In genomic region chr2:162636387-162637009, GRCm38 (mm10) we compare ENCODE assay signal across 11 mouse cellular contexts. TPM values are rescaled to one million over a fixed set of nuclear protein-coding genes. Genes with fewer than 3 reads are reported as not detected.
DNase-seq lines count a peak whose midpoint lies in the region; ATAC-seq and TF ChIP-seq lines count a peak whose summit lies in the region.
"Had no signal": no experiment of that assay in that cellular context is flagged by ENCODE, and none has a peak within 500 bp of the region (broad histone marks: within the 10 kb centered on the region; RNA-seq: fewer than 3 reads in every experiment).

No protein-coding gene starts in this region.

- 18% methylated on average over 9 of the region's 9 CpGs for WGBS in forebrain, postnatal 0 days
- WGBS in hindbrain, embryonic 14.5 days = 32% methylated on average over 9 of the region's 9 CpGs
- WGBS in limb, embryonic 13.5 days = 36% methylated on average over 9 of the region's 9 CpGs
- WGBS in neural tube, embryonic 15.5 days = 35% methylated on average over 9 of the region's 9 CpGs
- 52% methylated on average over 9 of the region's 9 CpGs for WGBS in liver, postnatal 0 days (ENCODE audit: insufficient replicate concordance)

- H3K9ac ChIP-seq in forebrain, postnatal 0 days = no peak overlapping the region
- no peak overlapping the region for H3K9ac ChIP-seq in hindbrain, embryonic 14.5 days
- no peak overlapping the region for H3K9ac ChIP-seq in limb, embryonic 13.5 days
- no peak overlapping the region for H3K9ac ChIP-seq in neural tube, embryonic 15.5 days (replicated peaks)
- H3K9ac ChIP-seq in liver, postnatal 0 days (replicated peaks) = no peak overlapping the region
- H3K9ac ChIP-seq: kidney, embryonic 15.5 days had no signal

- no peak for TF ChIP-seq CTCF in forebrain, postnatal 0 days (IDR thresholded peaks at IDR 0.05; ENCODE audit: low read depth)
- TF ChIP-seq CTCF in liver, postnatal 0 days (IDR thresholded peaks at IDR 0.05; ENCODE audit: low read depth) = no peak
- TF ChIP-seq CTCF in gastrocnemius, adult 2 months (IDR thresholded peaks at IDR 0.05) = no peak

- H3K4me2 ChIP-seq in forebrain, postnatal 0 days (ENCODE audit: low read depth) = no peak overlapping the region
- H3K4me2 ChIP-seq in hindbrain, embryonic 14.5 days (replicated peaks) = no peak overlapping the region
- H3K4me2 ChIP-seq in limb, embryonic 13.5 days (replicated peaks) = no peak overlapping the region
- H3K4me2 ChIP-seq in neural tube, embryonic 15.5 days = no peak overlapping the region
- H3K4me2 ChIP-seq in liver, postnatal 0 days (ENCODE audit: low read depth, low read length) = no peak overlapping the region
- H3K4me2 ChIP-seq: kidney, embryonic 15.5 days had no signal

- peak; percentile 66 for DNase-seq in forebrain, postnatal 0 days
- DNase-seq in hindbrain, embryonic 14.5 days (ENCODE audit: low spot score) = peak; percentile 30
- no peak for DNase-seq in spleen, postnatal 10 days (ENCODE audit: low spot score in 2 of 2)
- no peak for DNase-seq in liver, postnatal 0 days
- DNase-seq in gastrocnemius, adult 2 months = no peak
- DNase-seq: cerebellum, adult 8-10 months; gastrocnemius, postnatal 25 days had no signal

- intact Hi-C loops in gastrocnemius, adult 2 months (cut with DNase I) = no loop called here

- no peak overlapping the region for H3K4me3 ChIP-seq in forebrain, postnatal 0 days (ENCODE audit: low read depth, low read length)
- no peak overlapping the region for H3K4me3 ChIP-seq in hindbrain, embryonic 14.5 days (replicated peaks; ENCODE audit: low read length)
- no peak overlapping the region for H3K4me3 ChIP-seq in limb, embryonic 13.5 days
- H3K4me3 ChIP-seq in neural tube, embryonic 15.5 days (replicated peaks) = no peak overlapping the region
- H3K4me3 ChIP-seq in liver, postnatal 0 days (ENCODE audit: low read depth, low read length) = no peak overlapping the region
- H3K4me3 ChIP-seq in gastrocnemius, adult 2 months = no peak overlapping the region
- H3K4me3 ChIP-seq: kidney, embryonic 15.5 days; megakaryocyte, embryonic 14.5 days had no signal

- H3K27ac ChIP-seq in forebrain, postnatal 0 days (ENCODE audit: low read depth, low read length) = no peak overlapping the region; the same call in 1 of the 2 replicates
- H3K27ac ChIP-seq in hindbrain, embryonic 14.5 days = peak overlapping the region; percentile 58
- no peak overlapping the region for H3K27ac ChIP-seq in limb, embryonic 13.5 days
- peak overlapping the region; percentile 48 for H3K27ac ChIP-seq in neural tube, embryonic 15.5 days (replicated peaks)
- H3K27ac ChIP-seq in liver, postnatal 0 days (ENCODE audit: low read depth) = no peak overlapping the region
- no peak overlapping the region for H3K27ac ChIP-seq in gastrocnemius, adult 2 months
- H3K27ac ChIP-seq: kidney, embryonic 15.5 days had no signal

- no peaks in the 10 kb centered on the region; the same call in 1 of the 2 replicates for H3K27me3 ChIP-seq in forebrain, postnatal 0 days (ENCODE audit: insufficient read depth, low read length)
- H3K27me3 ChIP-seq in hindbrain, embryonic 14.5 days (ENCODE audit: control insufficient read depth, insufficient read depth, low read length) = no peaks in the 10 kb centered on the region
- H3K27me3 ChIP-seq in limb, embryonic 13.5 days = peaks cover 12% of the 10 kb centered on the region
- 0 out of 2 replicates have a peak, but pooled peaks cover 5% of the 10 kb centered on the region for H3K27me3 ChIP-seq in neural tube, embryonic 15.5 days (replicated peaks)
- no peaks in the 10 kb centered on the region for H3K27me3 ChIP-seq in liver, postnatal 0 days (ENCODE audit: insufficient read depth, low read length)
- H3K27me3 ChIP-seq: kidney, embryonic 15.5 days; megakaryocyte, embryonic 14.5 days had no signal

- ATAC-seq in forebrain, postnatal 0 days = peak; percentile 88
- peak; percentile 70; the same call in 1 of the 2 replicates for ATAC-seq in hindbrain, embryonic 14.5 days (ENCODE audit: low FRiP score)
- 0 out of 2 replicates have a peak, but pooled peaks have one; percentile 13 for ATAC-seq in limb, embryonic 13.5 days (ENCODE audit: low FRiP score, low read depth)
- peak; percentile 76 for ATAC-seq in neural tube, embryonic 15.5 days (ENCODE audit: low FRiP score)
- ATAC-seq in liver, postnatal 0 days = no peak

- TF ChIP-seq EP300 in liver, postnatal 0 days (IDR thresholded peaks at IDR 0.05; ENCODE audit: low read depth) = no peak

- H3K9me3 ChIP-seq in forebrain, postnatal 0 days (ENCODE audit: low read length) = no peaks in the 10 kb centered on the region
- H3K9me3 ChIP-seq in hindbrain, embryonic 14.5 days (ENCODE audit: control insufficient read depth, low read length) = no peaks in the 10 kb centered on the region
- H3K9me3 ChIP-seq in limb, embryonic 13.5 days = no peaks in the 10 kb centered on the region
- H3K9me3 ChIP-seq in neural tube, embryonic 15.5 days (replicated peaks) = no peaks in the 10 kb centered on the region
- H3K9me3 ChIP-seq in liver, postnatal 0 days (ENCODE audit: low read length) = no peaks in the 10 kb centered on the region
- H3K9me3 ChIP-seq: kidney, embryonic 15.5 days had no signal

- H3K36me3 ChIP-seq in forebrain, postnatal 0 days (ENCODE audit: insufficient read depth) = no peaks in the 10 kb centered on the region
- no peaks in the 10 kb centered on the region for H3K36me3 ChIP-seq in hindbrain, embryonic 14.5 days (replicated peaks; ENCODE audit: control insufficient read depth, insufficient read depth)
- H3K36me3 ChIP-seq in limb, embryonic 13.5 days = no peaks in the 10 kb centered on the region
- H3K36me3 ChIP-seq in neural tube, embryonic 15.5 days = no peaks in the 10 kb centered on the region
- no peaks in the 10 kb centered on the region for H3K36me3 ChIP-seq in liver, postnatal 0 days (replicated peaks; ENCODE audit: insufficient read depth, low read length)
- H3K36me3 ChIP-seq: kidney, embryonic 15.5 days had no signal

- peaks cover 5% of the 10 kb centered on the region for H3K4me1 ChIP-seq in forebrain, postnatal 0 days (ENCODE audit: insufficient read depth)
- peaks cover 22% of the 10 kb centered on the region for H3K4me1 ChIP-seq in hindbrain, embryonic 14.5 days (replicated peaks; ENCODE audit: control insufficient read depth, insufficient read depth, low read length)
- peaks cover 32% of the 10 kb centered on the region for H3K4me1 ChIP-seq in limb, embryonic 13.5 days
- peaks cover 39% of the 10 kb centered on the region for H3K4me1 ChIP-seq in neural tube, embryonic 15.5 days
- no peaks in the 10 kb centered on the region for H3K4me1 ChIP-seq in liver, postnatal 0 days (ENCODE audit: insufficient read depth)
- H3K4me1 ChIP-seq: megakaryocyte, embryonic 14.5 days had no signal

RNA-seq across cellular contexts. Expression of gene Ptprt, which starts 24.4 kb away (rescaled TPM):
- 40.8 and 58.4 TPM in 2 replicates for total RNA-seq in forebrain, postnatal 0 days (2014; rRNA removed)
- 6.8 and 12.0 TPM in 2 replicates for polyA plus RNA-seq in forebrain, postnatal 0 days (2015; fragmentation: Nextera tagmentation; extraction: Ambion mirVana)
- polyA plus RNA-seq in hindbrain, embryonic 14.5 days (2014; fragmentation: Nextera tagmentation; extraction: Ambion mirVana) = 19.7 and 21.5 TPM in 2 replicates
- 2.6 and 3.3 TPM in 2 replicates for polyA plus RNA-seq in limb, embryonic 13.5 days (2015; fragmentation: Nextera tagmentation; extraction: Ambion mirVana)
- polyA plus RNA-seq in neural tube, embryonic 15.5 days (2015; fragmentation: Nextera tagmentation; extraction: Ambion mirVana) = 13.4 and 14.0 TPM in 2 replicates
- polyA plus RNA-seq in liver, postnatal 0 days (2015; fragmentation: Nextera tagmentation; extraction: Ambion mirVana) = 0.33 and 0.79 TPM in 2 replicates
- total RNA-seq in gastrocnemius, adult 2 months (2021) = under 1 TPM; 0.18 to 0.92 TPM

Comparison
In these comparisons a context has a peak if more than half of its experiments do, and no peak if none do; other contexts are left out.
1. DNase-seq: peak in forebrain, postnatal 0 days (single experiment) and hindbrain, embryonic 14.5 days (single experiment); none in spleen, postnatal 10 days (0 of 2), liver, postnatal 0 days (single experiment) and gastrocnemius, adult 2 months (single experiment).
2. H3K27ac ChIP-seq: peak in hindbrain, embryonic 14.5 days (single experiment) and neural tube, embryonic 15.5 days (single experiment); none in forebrain, postnatal 0 days (single experiment), limb, embryonic 13.5 days (single experiment), liver, postnatal 0 days (single experiment) and gastrocnemius, adult 2 months (single experiment).